Comparison of ENCODE assay signal across 24 mouse cellular contexts in genomic region chr5:73353978-73354377, GRCm38 (mm10). TPM values are rescaled to one million over a fixed set of nuclear protein-coding genes. Genes with fewer than 3 reads are reported as not detected.
DNase-seq lines count a peak whose midpoint lies in the region; ATAC-seq and TF ChIP-seq lines count a peak whose summit lies in the region.
"Had no signal": no experiment of that assay in that cellular context is flagged by ENCODE, and none has a peak within 500 bp of the region (broad histone marks: within the 10 kb centered on the region; RNA-seq: fewer than 3 reads in every experiment).

No protein-coding gene starts in this region.

- H3K27ac ChIP-seq in layer of hippocampus, adult 2 months, result peak overlapping the region; percentile 52
- H3K27ac ChIP-seq in liver, embryonic 12.5 days, result peak overlapping the region; percentile 52; the same call in 1 of the 2 replicates
- H3K27ac ChIP-seq: forebrain, embryonic 10.5 days; hindbrain, embryonic 15.5 days had no signal

- H3K36me3 ChIP-seq in liver, embryonic 12.5 days, result no peaks in the 10 kb centered on the region
- H3K36me3 ChIP-seq: forebrain, embryonic 10.5 days; heart, embryonic 12.5 days; hindbrain, embryonic 15.5 days had no signal

- H3K9ac ChIP-seq in liver, embryonic 12.5 days, result no peak overlapping the region
- H3K9ac ChIP-seq: heart, embryonic 12.5 days; hindbrain, embryonic 15.5 days had no signal

- H3K4me3 ChIP-seq in layer of hippocampus, adult 2 months, result no peak overlapping the region
- H3K4me3 ChIP-seq in liver, embryonic 12.5 days, result no peak overlapping the region
- H3K4me3 ChIP-seq: forebrain, embryonic 10.5 days; heart, embryonic 12.5 days; hindbrain, embryonic 15.5 days had no signal

- H3K27me3 ChIP-seq in liver, embryonic 12.5 days (replicated peaks), result peaks cover 27% of the 10 kb centered on the region
- H3K27me3 ChIP-seq: CH12.LX; heart, embryonic 12.5 days; hindbrain, embryonic 15.5 days had no signal

- 30% methylated on average over 3 of the region's 3 CpGs for WGBS in liver, embryonic 12.5 days (ENCODE audit: insufficient replicate concordance)

- no peak for DNase-seq in layer of hippocampus, adult 2 months (ENCODE audit: low spot score in 2 of 2)
- DNase-seq in layer of hippocampus, postnatal 14 days (ENCODE audit: low spot score in 2 of 2), result no peak
- peak; percentile 59 for DNase-seq in c-Kit-positive CD71-positive TER-119-positive erythroid progenitor cells, embryonic 14.5 days (ENCODE audit: low spot score)
- DNase-seq in lung, postnatal 14 days, result no peak
- no peak for DNase-seq in embryo, embryonic 10.5 days (ENCODE audit: low spot score)
- DNase-seq in right cerebral cortex, postnatal 25 days, result no peak
- DNase-seq: adrenal gland, adult 8-10 months; embryo, embryonic 11 days; heart, postnatal 14 days; kidney, adult 2 months; lung, postnatal 10 days; thymus, adult 2 months had no signal

- H3K9me3 ChIP-seq in liver, embryonic 12.5 days (replicated peaks), result no peaks in the 10 kb centered on the region
- H3K9me3 ChIP-seq: forebrain, embryonic 10.5 days; heart, embryonic 12.5 days; hindbrain, embryonic 15.5 days had no signal

- peak; percentile 71 for ATAC-seq in liver, embryonic 12.5 days
- peak; percentile 44; the same call in 1 of the 2 replicates for ATAC-seq in megakaryocyte-erythroid progenitor cell, adult 5-6 weeks (replicated peaks; ENCODE audit: low FRiP score, low TSS enrichment, poor library complexity, severe bottlenecking)

- peaks cover 55% of the 10 kb centered on the region for H3K4me1 ChIP-seq in liver, embryonic 12.5 days

- H3K4me2 ChIP-seq in liver, embryonic 12.5 days, result peak overlapping the region; percentile 38
- H3K4me2 ChIP-seq: heart, embryonic 12.5 days; hindbrain, embryonic 15.5 days had no signal

- TF ChIP-seq CTCF in layer of hippocampus, adult 2 months (conservative IDR thresholded peaks at IDR 0.05), result no peak

RNA-seq across cellular contexts. Expression of gene Ociad2, which starts 13.2 kb away (rescaled TPM):
- 100 to 1,000 TPM; 125 to 147 TPM for total RNA-seq in layer of hippocampus, adult 2 months (2021)
- 100 to 1,000 TPM; 108 to 112 TPM for total RNA-seq in layer of hippocampus, postnatal 14 days (2021)
- polyA plus RNA-seq in liver, embryonic 12.5 days (2016; fragmentation: Nextera tagmentation; extraction: Ambion mirVana), result 4.7 and 4.9 TPM in 2 replicates
- total RNA-seq in megakaryocyte-erythroid progenitor cell, adult 5-6 weeks (2014; fragmentation: Nextera tagmentation), result 2.5 and 14.8 TPM in 2 replicates
- total RNA-seq in megakaryocyte-erythroid progenitor cell, adult 5-6 weeks (2017), result 4.7 and 8.1 TPM in 2 replicates

RNA-seq across cellular contexts. Expression of gene Cwh43, which starts 51.9 kb away (rescaled TPM):
- under 1 TPM; 0.56 to 0.86 TPM for total RNA-seq in layer of hippocampus, adult 2 months (2021)
- 1 to 10 TPM; 3.3 to 3.4 TPM for total RNA-seq in layer of hippocampus, postnatal 14 days (2021)
- not detected in 2 replicates for polyA plus RNA-seq in liver, embryonic 12.5 days (2016; fragmentation: Nextera tagmentation; extraction: Ambion mirVana)
- total RNA-seq in megakaryocyte-erythroid progenitor cell, adult 5-6 weeks (2014; fragmentation: Nextera tagmentation), result not detected in 2 replicates
- total RNA-seq in megakaryocyte-erythroid progenitor cell, adult 5-6 weeks (2017), result not detected in 2 replicates
- total RNA-seq: adrenal gland, adult 8-10 months; CH12.LX; gastrocnemius, adult 8-10 months; granulocyte monocyte progenitor cell, adult 5-6 weeks; heart, postnatal 14 days; liver, adult 2 months had no signal
- polyA plus RNA-seq: forebrain, embryonic 10.5 days; heart, embryonic 12.5 days; liver, adult 2 months; neural tube, embryonic 11.5 days; spleen, adult 2 months; stomach, embryonic 14.5 days had no signal

Comparison
In these comparisons a context has a peak if more than half of its experiments do, and no peak if none do; other contexts are left out.
1. RNA of gene Ociad2, which starts 13.2 kb away (total RNA-seq): 125 to 147 TPM in layer of hippocampus, adult 2 months and 108 to 112 TPM in layer of hippocampus, postnatal 14 days; 2.5 to 14.8 TPM in megakaryocyte-erythroid progenitor cell, adult 5-6 weeks; every median in the first group is over 4 times any median in the second.